Mouse (Mus musculus) midbrain, embryonic 15.5 days (tissue): ENCODE data around the gene Fem1b. TPM values are rescaled to one million over a fixed set of nuclear protein-coding genes. Genes with fewer than 3 reads are reported as not detected.
A peak's percentile ranks its signal among the peaks of the same experiment; 100 is the strongest.

ENCODE experiments used
- ATAC-seq: fragments of 200-750 bp; cut with Nextera tagmentation; replicated peaks from 2 replicates; pipeline ENCODE4 v1.8.0; 2017; ENCODE audit warnings: moderate TSS enrichment
- H3K27ac ChIP-seq: fragments of 300-500 bp; sonication (generic); 2 replicates; pipeline ENCODE4 v1.5.1; 2015; ENCODE audit warnings: mild to moderate bottlenecking, inconsistent platforms
- H3K27me3 ChIP-seq: fragments of 300-500 bp; sonication (generic); replicated peaks from 2 replicates; pipeline ENCODE4 v1.6.1; 2015; ENCODE audit warnings: inconsistent platforms
- H3K36me3 ChIP-seq: fragments of 300-500 bp; sonication (generic); replicated peaks from 2 replicates; pipeline ENCODE4 v1.6.1; 2015; ENCODE audit warnings: inconsistent platforms
- H3K4me1 ChIP-seq: fragments of 300-500 bp; sonication (generic); 2 replicates; pipeline ENCODE4 v1.6.1; 2015; ENCODE audit warnings: inconsistent platforms
- H3K4me2 ChIP-seq: fragments of 300-500 bp; sonication (generic); 2 replicates; pipeline ENCODE4 v1.6.1; 2015; ENCODE audit warnings: inconsistent platforms, mild to moderate bottlenecking, moderate library complexity
- H3K4me3 ChIP-seq: fragments of 300-500 bp; sonication (generic); 2 replicates; pipeline ENCODE4 v1.5.1; 2015; ENCODE audit warnings: mild to moderate bottlenecking, inconsistent platforms
- H3K9ac ChIP-seq: fragments of 300-500 bp; sonication (generic); 2 replicates; pipeline ENCODE4 v1.6.1; 2015; ENCODE audit warnings: mild to moderate bottlenecking, inconsistent platforms
- H3K9me3 ChIP-seq: fragments of 300-500 bp; sonication (generic); 2 replicates; pipeline ENCODE4 v1.6.1; 2016; ENCODE audit warnings: inconsistent platforms
- WGBS: fragments of 180-500 bp; shearing (Covaris S2); methylation state at CpG from one replicate; pipeline ENCODE4 v1.1.7; 2015; ENCODE audit warnings: mixed read lengths; 5-methylcytosine and 5-hydroxymethylcytosine counted together
- polyA plus RNA-seq: library from polyadenylated mRNA; unstranded; fragments of >200 nt; fragmentation: Nextera tagmentation; extraction: Ambion mirVana; gene quantifications from 2 replicates; pipeline ENCODE4 v1.2.1, GENCODE M21; 2015

Gene Fem1b
- polyA plus RNA-seq, 1 experiment from 2014 or later: 67.0 TPM

- ATAC-seq: no peak
- H3K4me3 ChIP-seq: no peak overlapping the region
- no peak overlapping the region for H3K27ac ChIP-seq
- H3K4me2 ChIP-seq: peak overlapping the region; percentile 32
- H3K27me3 ChIP-seq: no peaks in the 10 kb centered on the region
- H3K4me1 ChIP-seq: no peaks in the 10 kb centered on the region
- H3K9ac ChIP-seq: no peak overlapping the region
- WGBS: 12% methylated on average over 13 of the region's 13 CpGs
- no peaks in the 10 kb centered on the region for H3K36me3 ChIP-seq
- H3K9me3 ChIP-seq: no peaks in the 10 kb centered on the region
Observed at GRCm38 (mm10) chr9:62763478-62763877, 48.3 kb downstream of the Fem1b start.

DNA sequence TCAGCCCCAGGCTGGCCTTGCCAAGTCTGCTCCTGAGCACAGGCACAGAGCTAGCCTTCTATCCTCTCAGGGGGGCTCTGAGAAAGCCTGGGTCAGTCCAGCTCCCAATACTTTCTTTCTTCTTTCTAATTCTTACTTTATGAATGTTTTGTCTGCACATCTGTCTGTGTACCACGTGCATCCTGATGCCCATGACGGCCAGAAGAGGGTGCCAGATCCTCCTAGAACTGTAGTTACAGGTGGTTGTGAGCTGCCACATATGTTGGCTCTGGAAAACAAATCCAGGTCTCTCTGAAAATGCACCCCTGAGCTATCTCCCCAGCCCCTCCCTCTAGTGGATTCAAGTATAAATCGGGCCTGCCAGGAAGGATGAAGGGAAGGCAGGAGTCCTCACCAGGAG is 52.1 kb downstream of the Fem1b start:
- 51% methylated on average over 3 of the region's 3 CpGs for WGBS
- no peaks in the 10 kb centered on the region for H3K36me3 ChIP-seq
- no peak overlapping the region for H3K4me2 ChIP-seq
- no peak for ATAC-seq
- no peaks in the 10 kb centered on the region for H3K9me3 ChIP-seq
- H3K4me3 ChIP-seq: no peak overlapping the region
- H3K27me3 ChIP-seq: no peaks in the 10 kb centered on the region
- no peaks in the 10 kb centered on the region for H3K4me1 ChIP-seq
- H3K9ac ChIP-seq: no peak overlapping the region
- H3K27ac ChIP-seq: no peak overlapping the region

- Histone ChIP-seq H3K9me3 (no peaks in the 10 kb centered on the region), H3K27ac (no peak overlapping the region), H3K27me3 (no peaks in the 10 kb centered on the region), H3K36me3 (no peaks in the 10 kb centered on the region), H3K4me2 (no peak overlapping the region), H3K4me1 (no peaks in the 10 kb centered on the region), H3K4me3 (no peak overlapping the region), H3K9ac (no peak overlapping the region)
- 61% methylated on average over 4 of the region's 4 CpGs for WGBS
- ATAC-seq: no peak
Observed at GRCm38 (mm10) chr9:62758288-62758687, 53.4 kb downstream of the Fem1b start.

DNA sequence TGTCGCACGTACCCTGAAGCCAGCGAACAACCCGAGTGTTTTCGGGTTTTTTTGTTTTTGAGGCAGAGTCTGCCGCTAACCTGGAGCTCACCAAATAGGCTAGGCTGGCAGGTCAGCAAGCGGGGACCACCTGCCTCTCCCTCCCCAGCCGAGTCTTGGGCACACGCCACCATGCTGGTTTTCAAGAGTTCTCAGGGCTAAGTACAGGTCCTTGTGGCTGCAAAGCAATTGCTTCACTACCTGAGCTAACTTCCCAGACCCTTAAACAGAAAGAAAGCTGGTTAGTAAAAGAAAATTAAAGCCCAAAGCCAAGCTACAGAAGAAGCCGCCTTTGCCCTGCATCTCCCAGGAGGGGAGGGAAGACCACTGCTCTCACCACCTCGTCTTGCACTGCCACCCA is 61.4 kb downstream of the Fem1b start:
- no peaks in the 10 kb centered on the region for H3K4me1 ChIP-seq
- no peaks in the 10 kb centered on the region for H3K9me3 ChIP-seq
- H3K27ac ChIP-seq: no peak overlapping the region
- H3K4me2 ChIP-seq: no peak overlapping the region
- no peak for ATAC-seq
- WGBS: 90% methylated on average over 11 of the region's 11 CpGs
- no peak overlapping the region for H3K4me3 ChIP-seq
- no peak overlapping the region for H3K9ac ChIP-seq
- H3K36me3 ChIP-seq: no peaks in the 10 kb centered on the region
- H3K27me3 ChIP-seq: no peaks in the 10 kb centered on the region

DNA sequence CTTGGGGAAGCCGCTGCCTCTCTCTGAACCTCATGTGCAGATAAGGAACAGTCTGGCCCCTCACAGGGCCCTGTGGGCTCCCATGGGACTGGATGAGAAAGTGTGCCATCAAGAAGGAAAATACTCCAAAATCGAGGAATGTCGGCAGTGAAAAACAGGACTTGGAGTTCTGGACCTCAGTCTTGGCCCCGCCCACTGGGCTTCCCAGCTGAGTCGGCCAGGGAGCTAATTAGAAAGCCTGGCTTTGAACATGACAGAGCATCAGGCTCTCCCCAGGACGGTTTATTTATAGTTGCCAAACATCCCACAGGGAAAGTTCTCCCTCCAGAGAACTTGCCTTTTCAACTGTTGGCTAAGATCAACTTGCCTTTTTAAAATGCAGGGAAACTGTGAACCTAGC is 62.1 kb downstream of the Fem1b start:
- no peaks in the 10 kb centered on the region for H3K4me1 ChIP-seq
- ATAC-seq: no peak
- H3K4me2 ChIP-seq: no peak overlapping the region
- H3K9ac ChIP-seq: no peak overlapping the region
- no peaks in the 10 kb centered on the region for H3K36me3 ChIP-seq
- H3K9me3 ChIP-seq: no peaks in the 10 kb centered on the region
- no peaks in the 10 kb centered on the region for H3K27me3 ChIP-seq
- no peak overlapping the region for H3K4me3 ChIP-seq
- 64% methylated on average over 6 of the region's 6 CpGs for WGBS
- no peak overlapping the region for H3K27ac ChIP-seq

DNA sequence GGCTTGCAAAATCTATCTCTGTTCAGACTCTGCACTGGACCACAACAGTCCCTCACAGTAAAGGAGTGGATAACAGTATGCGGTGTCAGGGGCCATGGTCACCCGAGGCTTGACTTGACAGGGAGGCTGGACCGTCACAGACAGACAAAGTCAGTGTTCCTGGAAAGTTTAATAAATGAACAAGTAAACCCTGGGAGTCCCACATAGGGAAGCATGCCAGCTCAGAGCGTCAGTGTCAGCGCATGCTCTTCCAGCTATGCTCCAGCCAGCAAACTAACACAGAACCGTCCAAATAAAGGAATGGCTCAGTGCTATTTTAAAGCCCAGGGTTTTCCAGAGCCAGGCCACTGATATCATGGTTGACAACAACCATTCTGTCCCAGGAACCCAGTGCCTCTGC is 65.1 kb downstream of the Fem1b start:
- 80% methylated on average over 6 of the region's 6 CpGs for WGBS
- ATAC-seq: no peak
- Histone ChIP-seq H3K27me3 (no peaks in the 10 kb centered on the region), H3K9ac (no peak overlapping the region), H3K4me2 (no peak overlapping the region), H3K4me1 (no peaks in the 10 kb centered on the region), H3K36me3 (no peaks in the 10 kb centered on the region), H3K9me3 (no peaks in the 10 kb centered on the region), H3K4me3 (no peak overlapping the region), H3K27ac (no peak overlapping the region)

DNA sequence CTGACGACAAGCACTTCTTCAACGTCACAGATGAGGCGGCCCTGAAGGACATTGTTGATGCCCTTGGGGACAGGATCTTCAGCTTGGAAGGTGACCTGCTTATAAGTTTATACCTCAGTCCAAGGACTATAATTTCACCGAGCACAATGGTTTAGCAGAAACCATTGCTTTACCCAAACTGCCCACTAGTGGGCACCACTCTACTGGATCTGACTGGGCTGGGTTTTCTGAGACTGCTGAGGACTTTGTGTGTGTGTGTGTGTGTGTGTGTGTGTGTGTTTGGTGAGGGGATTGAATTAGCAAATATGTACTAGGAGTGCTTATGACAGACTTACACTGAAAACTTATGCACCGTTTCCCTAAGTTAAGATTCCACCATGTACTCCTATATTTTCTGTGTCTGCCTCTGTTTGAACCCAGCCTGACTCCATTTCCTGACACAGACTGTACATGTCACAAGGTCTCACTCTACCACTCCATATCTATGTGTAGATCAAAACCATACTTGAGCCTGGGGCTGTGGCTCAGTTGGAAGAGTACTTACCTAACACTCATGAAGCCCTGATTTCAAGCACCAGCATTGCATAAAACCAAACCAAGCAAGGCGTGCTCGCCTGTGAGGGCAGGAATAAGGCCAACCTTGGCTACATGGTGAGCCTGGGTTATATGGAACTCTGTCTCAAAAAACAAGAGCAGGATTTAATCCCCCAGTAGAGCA is 67.0 kb downstream of the Fem1b start:
- no peak for ATAC-seq
- WGBS: 57% methylated on average over 7 of the region's 7 CpGs
- no peaks in the 10 kb centered on the region for H3K4me1 ChIP-seq

More for the DNA sequence above, 67.0 kb downstream of the Fem1b start:
- no peak overlapping the region for H3K4me2 ChIP-seq
- no peaks in the 10 kb centered on the region for H3K36me3 ChIP-seq
- H3K9me3 ChIP-seq: no peaks in the 10 kb centered on the region
- H3K4me3 ChIP-seq: no peak overlapping the region
- no peak overlapping the region for H3K9ac ChIP-seq
- no peak overlapping the region for H3K27ac ChIP-seq
- no peaks in the 10 kb centered on the region for H3K27me3 ChIP-seq

Other genes starting within 250 kb of the Fem1b start
- 1.3 and 1.4 TPM in 2 replicates for gene Itga11, start 134.1 kb downstream of the Fem1b start, polyA plus RNA-seq
- 5.9 and 6.2 TPM in 2 replicates for gene Cln6, start 26.9 kb upstream of the Fem1b start, polyA plus RNA-seq
- gene Calml4, start 46.1 kb upstream of the Fem1b start, polyA plus RNA-seq: 9.4 and 11.7 TPM in 2 replicates
- gene Pias1, start 176.0 kb upstream of the Fem1b start, polyA plus RNA-seq: 60.6 and 66.2 TPM in 2 replicates